Mouse (Mus musculus) olfactory bulb, adult 2 months (tissue): ENCODE measurements around the gene Hdac4.

Source experiments
- CTCF ChIP-seq: fragments of 200-500 bp; IDR thresholded peaks from 2 replicates; pipeline ENCODE4 v1.5.1; 2012; ENCODE audit warnings: low read depth, mild to moderate bottlenecking, low read length, moderate library complexity; ENCODE audit not compliant: insufficient read depth
- POLR2A ChIP-seq: fragments of 200-500 bp; IDR thresholded peaks from 2 replicates; pipeline ENCODE4 v1.6.1; 2012; ENCODE audit warnings: mild to moderate bottlenecking, low read depth, low read length, moderate library complexity; ENCODE audit not compliant: insufficient read depth

DNA sequence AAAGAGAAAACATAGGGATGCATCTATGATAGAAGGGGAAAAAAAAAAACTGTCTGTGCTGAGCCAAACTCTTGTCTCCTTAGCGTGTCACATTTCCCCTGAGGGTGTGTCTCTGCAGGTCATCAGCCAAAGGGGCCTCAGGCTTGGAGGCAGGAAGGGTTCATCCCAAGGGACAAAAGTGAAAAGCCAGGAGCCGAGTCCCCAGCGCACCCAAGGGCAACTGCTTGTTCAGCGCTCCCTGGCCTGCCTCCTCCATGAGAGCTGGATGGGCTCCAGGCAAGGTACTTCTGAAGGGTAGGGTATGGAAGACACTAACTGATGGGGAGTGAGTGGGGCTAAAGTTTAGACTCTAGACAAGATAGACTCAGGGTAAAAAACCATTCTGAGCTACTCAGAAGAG is 273.8 kb downstream of the Hdac4 start:
- TF ChIP-seq POLR2A: no peak
- no peak for TF ChIP-seq CTCF
